Mouse (Mus musculus) megakaryocyte, adult 5-6 weeks (primary cell): ENCODE measurements around the gene Wdfy4. TPM values are rescaled to one million over a fixed set of nuclear protein-coding genes. Genes with fewer than 3 reads are reported as not detected.

ENCODE experiments used
- total RNA-seq, 2 experiments: library from RNA; stranded (forward) in 1 of 2; stranded (reverse) in 1 of 2; fragments of 153-499, 151-499 nt in 1 of 2; fragments of 221-1000, 200-1000 nt in 1 of 2; gene quantifications; 2 replicates each; pipeline versions ENCODE4 v1.2.3 to v1.2.4; 2015 to 2017

Gene Wdfy4
- total RNA-seq, 2 experiments from 2014 or later = 44.6 to 65.9 TPM

Other genes with a start within 250 kb of the Wdfy4 start
- not detected in 2 replicates for gene Lrrc18, start 194.1 kb downstream of the Wdfy4 start, total RNA-seq (2015)
- not detected in 2 replicates for gene Lrrc18, start 194.1 kb downstream of the Wdfy4 start, total RNA-seq (2017)
- 0.89 TPM in 1 of 2 replicates, not detected in the other for gene Arhgap22, start 28.5 kb upstream of the Wdfy4 start, total RNA-seq (2015)
- gene Arhgap22, start 28.5 kb upstream of the Wdfy4 start, total RNA-seq (2017) = 0.24 and 0.70 TPM in 2 replicates